Mouse (Mus musculus) embryo, embryonic 11.5 days (tissue): ENCODE results near the gene Rap1gap2.
"Not testable (repeated sequence)": the region's sequence is repeated elsewhere in the genome, so short reads cannot be mapped to it uniquely, and the experiment has no call there.

Source experiments
- DNase-seq: peaks from one replicate; pipeline ENCODE4 v3.0.0-alpha.2; 2012; ENCODE audit warnings: low read depth, low spot score

The Rap1gap2 gene

DNA sequence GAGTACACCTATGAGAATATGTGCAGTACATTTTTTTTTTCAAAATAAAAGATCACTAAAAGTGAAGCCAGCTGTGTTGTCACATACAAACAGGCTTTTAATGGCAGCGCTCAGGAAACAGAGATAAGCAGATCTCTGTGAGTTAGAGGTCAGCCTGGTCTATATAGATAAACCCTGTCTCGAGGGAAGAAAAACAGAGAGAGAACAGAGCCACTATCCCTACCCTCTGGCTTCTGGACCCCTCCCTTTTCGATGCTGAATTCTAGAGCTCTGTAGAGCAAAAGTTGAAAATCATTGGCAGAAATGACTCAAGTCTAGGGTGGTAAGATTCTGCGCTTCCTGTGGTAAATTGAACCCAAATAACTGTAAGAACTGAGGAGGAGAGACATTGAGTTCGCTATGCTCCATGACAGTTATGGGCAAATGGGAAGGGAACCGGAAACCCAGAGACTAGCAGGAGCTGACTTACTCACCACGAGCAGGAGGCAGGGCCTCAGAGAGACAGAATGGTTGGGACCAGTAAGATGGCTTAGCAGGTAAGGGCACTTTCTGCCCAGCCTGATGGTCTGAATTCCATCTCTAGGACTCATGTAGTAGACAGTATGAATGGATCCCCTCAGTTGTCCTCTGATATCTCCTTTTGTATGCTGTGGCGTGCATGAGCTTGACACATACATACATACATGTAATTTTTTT lies 11.4 kb upstream of the Rap1gap2 start:
- DNase-seq: no peak

DNA sequence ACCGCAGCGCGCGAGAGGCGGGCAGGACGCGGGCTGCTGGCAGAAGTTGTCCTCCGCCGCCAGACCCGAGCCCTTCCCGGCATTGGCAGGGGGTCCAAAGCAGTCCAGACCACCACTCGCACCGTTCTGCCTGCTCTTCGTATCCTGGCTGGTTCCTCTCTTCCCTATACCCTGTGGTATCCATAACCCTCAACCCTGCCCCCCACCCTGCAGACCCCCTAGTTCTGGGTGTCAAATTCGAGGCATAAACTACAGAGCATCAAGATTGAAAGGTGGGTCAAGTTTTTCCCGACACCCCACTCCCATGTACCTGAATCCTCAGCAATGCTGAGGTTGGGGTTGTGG lies 9.2 kb upstream of the Rap1gap2 start:
- no peak for DNase-seq

DNA sequence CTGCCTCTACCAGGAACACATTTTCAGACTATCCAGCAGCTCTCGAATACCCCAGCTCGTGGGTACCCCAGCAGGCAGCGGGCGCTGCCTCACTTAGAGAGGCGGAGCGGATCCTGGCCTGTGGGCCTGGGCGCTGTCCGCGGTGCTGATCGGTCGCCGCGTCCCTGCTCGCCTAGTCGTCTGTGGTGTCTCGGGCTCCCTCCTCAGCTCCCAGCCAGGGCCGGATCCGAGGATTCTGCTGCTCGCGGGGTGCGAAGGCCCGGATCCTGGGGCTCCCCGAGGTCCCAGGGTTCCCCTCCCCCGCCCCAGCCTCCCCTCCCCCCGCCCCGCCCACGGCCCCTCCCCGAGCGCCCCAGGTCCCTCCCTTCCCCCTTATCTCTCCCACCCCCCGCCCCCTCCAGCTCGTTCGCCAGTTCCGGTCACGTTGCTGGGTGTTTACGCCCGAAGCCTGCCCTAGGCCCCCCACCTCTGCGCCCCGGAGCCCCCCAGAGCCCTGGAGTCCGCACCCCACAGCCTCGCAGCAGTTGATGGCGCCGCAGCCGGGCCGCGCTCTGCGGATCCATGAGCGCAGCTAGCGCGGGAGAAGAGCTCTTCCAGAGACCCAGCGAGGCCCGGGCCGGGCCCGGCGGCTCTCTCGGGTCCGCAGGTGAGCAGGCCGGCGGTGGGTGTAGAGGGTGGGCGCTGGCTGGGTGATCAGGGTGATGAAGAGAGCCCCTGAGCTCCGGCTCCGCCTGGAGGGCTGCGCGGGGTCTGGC lies 8.7 kb upstream of the Rap1gap2 start, which contains the start of gene Ccdc92b:
Ccdc92b (plus strand) TSS at position 405 of the 755 bp plus-strand sequence.
- DNase-seq: peak; percentile 81

DNA sequence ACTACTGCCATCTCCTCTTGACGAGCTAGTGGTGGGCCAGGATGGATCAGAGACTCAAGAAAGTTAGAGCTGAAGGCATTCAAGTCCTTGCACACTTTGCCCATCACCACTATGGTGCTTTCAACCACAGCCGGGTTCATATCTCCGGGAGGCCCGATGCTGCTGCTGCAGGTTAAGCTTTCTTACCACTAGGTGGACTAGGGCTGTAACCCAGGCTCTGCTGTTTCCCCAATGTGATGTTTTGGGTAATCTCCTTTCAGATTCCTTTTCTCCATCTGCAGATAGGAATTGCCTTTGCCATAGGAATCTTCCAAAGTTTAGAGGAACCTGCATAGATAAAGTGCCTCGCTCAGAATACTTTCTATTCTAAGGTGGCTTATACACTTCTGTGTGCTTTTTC lies 4.9 kb upstream of the Rap1gap2 start:
- DNase-seq: no peak

DNA sequence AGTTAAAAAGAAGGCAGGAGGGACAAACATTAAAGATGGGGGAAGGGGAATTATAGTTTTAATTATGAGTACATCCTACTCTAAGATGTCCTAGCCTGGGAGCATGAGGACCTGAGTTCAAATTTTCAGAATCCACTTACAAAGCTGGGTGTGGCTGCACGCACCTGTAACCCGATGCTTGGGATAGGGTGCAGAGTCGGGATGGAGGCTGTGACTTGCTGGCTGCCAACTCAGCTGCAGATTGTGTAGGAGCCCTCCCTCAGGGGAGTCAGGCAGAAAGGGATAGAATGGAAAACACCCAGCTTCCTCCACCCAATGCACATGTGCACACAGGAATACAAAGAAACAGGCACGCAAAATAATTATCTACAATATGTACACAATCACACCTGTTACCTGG lies 2.7 kb upstream of the Rap1gap2 start:
- no peak for DNase-seq

DNA sequence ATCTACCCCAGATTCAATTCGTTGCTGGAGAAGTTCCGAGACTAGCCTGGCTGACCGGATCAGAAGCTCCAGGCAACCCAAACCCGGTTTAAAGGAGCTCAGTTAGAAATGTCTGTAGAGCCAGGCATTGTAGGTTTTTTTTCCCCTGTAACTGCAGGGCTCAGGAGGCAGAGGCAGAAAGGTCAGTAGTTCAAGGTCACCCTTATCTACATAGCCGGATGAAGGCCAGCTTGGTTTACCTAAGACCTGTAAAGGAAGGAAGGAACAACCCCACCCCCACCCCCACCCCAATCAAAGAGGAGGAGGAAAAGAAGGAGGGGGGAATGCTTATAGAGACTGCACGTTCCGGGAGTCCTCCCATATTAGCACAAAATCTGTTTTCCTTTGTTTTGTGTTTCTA lies 722 bp upstream of the Rap1gap2 start:
- no peak for DNase-seq

DNA sequence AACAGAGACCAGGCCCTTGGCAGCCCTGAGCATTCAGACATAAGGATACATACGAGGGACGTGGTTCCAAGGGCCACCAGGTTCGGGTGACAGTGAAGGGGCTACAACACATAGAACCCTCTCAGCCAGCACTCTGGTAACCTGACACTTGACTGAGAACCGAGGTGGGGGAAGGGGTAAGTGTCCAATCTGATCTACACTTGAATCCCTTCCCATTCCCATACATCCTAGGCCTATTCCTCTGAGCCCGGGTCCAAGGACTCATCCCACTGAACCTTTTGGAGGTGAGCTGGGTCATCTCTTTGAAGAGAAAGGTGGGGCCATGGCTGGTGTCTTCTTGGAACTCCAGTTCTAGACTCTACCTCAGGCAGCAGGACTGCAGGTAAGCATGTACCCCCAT lies 647 bp downstream of the Rap1gap2 start:
- DNase-seq: no peak

DNA sequence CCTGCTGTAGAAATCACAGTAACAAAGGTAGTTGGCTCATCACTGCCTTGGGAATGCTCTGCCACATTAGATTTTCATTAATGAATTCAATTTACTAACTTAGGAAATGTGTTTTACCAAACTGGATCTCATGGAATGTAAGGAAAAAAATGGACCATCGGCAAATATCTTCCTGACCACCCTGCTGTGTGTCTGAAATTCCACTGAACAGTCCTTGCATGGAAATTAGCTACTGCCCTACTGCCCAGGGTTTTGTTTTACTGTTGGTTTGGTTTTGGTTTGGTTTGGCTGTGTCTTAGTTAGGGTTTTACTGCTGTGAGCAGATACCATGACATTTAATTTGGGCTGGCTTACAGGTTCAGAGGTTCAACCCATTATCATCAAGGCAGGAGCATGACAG lies 8.4 kb downstream of the Rap1gap2 start:
- no peak for DNase-seq

DNA sequence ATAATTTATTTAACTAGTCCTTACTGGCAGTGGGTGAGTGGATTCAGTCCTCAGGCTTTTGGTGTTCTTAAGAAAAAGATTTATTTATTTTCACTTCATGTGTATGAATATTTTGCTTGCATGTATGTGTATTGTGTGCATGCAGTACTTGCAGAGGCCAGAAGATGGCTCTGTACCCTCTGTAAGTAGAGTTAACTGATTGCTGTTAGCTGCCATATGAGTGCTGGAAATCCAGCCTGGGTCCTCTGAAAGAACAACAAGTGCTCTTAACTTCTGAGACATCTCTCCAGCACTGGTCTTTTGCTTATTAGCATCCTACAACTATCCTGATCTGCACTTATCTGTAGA lies 12.8 kb downstream of the Rap1gap2 start:
- DNase-seq: no peak

DNA sequence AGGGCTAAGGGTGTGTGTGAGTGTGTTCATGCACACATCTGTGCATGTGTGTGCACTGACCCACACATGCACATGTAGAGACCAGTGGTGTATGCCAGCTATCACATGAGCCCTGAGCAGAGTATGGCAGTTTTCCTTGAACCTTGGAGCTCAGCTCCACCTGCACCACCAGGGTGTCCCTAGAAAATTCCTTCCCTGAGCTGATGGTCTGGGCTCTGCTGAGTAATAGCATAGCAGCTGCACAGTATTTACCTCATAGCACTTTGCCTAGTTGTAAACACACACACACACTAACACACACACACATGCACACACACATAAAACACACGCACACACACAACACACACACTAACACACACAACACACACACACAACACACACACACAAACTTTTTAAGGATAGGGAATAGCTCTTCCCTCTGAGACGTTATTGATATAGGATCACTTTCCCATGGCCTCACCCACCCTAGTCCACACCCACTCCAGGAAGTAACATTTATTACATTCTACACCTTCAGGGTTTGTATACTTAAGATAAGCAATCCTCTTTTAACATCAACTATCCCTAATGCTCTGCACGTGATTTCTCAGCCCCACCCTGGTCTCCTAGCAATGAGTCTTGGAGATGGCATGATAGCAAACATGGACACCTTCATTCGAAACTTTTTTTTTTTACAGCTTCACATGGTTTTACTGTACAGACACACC lies 13.3 kb downstream of the Rap1gap2 start:
- no peak for DNase-seq

DNA sequence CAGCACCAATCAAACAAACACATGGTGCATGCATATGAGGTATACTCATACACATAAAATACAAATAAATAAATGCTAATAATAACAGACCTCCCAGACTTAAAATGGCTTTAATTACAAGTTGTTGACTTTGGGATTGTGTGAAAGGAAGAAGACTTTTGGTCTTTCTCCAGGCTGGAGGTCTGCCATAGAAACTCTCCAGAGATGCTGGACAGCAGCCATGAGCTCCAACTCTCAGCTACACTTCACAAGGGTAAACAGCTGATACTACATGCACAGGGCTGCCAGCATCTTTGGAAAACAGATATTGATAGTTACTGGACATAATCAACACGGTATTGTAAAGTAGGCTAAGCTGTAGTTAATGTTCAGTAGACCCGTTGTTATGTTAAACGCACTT lies 18.5 kb downstream of the Rap1gap2 start:
- DNase-seq: no peak

DNA sequence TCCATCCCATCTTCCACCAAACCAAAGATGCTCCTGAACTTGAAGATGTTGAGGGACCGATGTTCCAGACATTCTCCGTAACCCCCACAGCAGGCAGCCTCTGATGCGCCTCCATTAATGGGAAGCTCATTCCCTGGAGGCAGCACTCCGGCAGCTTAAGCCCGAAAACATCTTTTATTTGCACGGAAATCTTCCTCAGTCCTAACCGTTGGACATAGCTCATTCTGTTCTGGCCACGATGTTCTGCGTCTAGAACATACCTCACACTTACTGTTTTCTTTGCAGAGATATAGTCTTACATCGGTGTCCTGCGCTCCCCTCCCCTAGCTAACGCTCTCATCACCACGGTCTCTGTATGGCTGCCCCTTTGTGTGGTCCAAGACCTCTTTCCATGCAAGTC lies 20.0 kb downstream of the Rap1gap2 start:
- no peak for DNase-seq

DNA sequence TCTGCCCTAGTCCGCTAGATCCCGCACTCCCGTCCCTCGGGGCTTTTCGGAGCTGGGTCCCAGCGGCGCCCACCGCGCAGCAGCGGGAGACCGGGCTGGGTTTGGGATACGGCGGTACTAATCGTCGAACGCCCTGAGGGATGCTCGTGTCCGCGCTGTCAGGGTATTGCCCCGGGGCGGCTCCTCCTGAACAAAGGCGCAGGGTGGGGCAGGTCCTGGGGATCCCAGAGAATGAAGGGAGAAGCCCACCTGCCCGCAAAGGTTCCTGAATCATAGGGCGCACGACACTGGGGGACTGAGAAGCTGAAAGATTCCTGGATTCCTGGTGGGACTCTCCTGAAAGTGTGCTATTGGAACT lies 20.5 kb downstream of the Rap1gap2 start:
- DNase-seq: no peak

DNA sequence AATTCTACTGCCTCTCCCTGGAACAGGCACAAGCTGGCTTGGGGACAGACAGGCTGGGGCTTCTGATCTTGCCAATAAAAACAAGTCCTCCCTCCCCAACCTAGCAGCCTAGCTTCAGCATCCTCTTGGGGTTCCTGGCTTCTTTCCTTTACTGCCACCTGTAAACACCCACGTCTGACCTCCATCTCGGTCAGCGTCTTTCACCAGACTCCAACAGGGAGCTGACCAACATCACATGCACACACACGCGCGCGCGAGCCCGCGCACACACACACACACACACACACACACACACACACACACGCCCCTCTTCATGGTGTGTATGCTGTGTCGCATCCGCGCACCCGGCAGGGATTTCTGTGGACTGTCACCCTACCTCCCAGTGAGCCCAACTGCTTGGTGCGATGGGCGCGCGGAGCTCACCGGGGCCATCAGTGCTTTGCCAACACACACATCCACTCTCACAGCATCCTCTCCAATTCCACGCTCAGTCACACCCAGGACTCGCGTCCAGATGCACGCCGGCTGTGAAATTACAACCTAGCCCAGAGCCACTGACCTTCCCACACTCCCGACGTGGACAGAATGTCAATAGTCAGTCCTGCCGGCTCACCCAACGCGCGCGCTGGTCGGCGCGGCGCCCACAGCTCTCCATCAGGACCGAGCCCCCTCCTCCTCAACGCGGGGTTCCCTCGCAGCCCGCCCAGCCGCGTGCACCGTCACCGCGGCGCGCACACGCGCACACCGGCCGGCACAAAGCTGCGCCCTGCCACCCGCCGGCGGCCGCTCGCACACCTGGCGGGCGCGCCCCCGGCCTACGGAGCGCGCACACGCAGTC lies 21.1 kb downstream of the Rap1gap2 start:
- DNase-seq: no peak

DNA sequence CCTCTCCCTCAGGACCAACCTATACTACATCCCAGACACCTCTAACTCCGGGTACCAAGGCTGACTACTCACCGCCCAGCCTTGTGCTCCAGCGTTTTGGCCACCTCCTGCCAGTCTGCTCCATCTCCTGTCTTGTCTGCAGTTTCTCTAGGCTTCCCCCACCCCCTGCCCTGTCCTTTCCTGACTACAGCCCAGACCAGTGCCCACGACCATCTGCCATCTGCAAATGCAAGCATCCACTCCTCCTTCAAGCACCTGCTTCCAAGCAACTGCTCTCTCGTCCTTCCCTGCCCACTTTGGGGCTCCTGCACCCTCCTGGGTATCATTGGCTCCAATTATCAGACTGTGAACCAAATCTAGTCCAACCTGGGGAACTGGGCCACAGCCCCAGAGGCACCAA lies 24.3 kb downstream of the Rap1gap2 start:
- DNase-seq: no peak

DNA sequence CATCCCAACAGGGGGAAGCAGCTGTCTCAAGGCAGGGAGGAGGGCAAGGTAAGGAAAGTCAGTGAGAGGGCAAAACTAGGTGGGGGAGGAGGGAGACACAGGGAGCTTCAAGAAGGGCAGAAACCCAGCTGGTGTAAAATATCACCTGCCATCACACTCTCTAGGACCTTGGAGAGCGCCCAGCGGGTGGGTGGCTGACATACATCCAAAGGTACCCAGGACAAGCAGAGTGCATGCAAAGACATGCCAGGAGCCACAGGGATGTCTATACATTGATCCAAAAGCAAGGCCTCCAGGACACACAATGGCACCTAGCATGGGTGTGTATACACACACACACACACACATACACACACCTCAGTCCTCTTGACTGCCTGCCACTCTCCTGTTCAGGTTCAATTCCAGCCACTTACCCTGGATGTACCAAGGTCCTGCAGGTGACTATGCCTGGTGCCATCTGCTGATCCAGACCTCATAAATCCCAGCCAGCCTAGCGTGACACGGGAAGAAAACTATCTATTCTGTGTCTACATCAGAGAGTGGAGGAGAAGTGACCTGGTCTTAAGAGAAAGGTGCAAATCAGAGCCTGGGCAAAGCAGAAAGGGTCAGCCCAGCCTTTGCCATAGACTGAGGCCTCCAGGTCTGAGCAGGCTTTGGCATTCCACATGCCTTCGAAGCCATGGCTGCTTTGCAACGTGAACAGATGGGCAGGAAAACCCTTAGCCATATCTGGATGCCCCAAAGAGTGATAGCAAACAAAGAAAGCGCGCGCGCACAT lies 25.6 kb downstream of the Rap1gap2 start:
- DNase-seq: peak; percentile 36

DNA sequence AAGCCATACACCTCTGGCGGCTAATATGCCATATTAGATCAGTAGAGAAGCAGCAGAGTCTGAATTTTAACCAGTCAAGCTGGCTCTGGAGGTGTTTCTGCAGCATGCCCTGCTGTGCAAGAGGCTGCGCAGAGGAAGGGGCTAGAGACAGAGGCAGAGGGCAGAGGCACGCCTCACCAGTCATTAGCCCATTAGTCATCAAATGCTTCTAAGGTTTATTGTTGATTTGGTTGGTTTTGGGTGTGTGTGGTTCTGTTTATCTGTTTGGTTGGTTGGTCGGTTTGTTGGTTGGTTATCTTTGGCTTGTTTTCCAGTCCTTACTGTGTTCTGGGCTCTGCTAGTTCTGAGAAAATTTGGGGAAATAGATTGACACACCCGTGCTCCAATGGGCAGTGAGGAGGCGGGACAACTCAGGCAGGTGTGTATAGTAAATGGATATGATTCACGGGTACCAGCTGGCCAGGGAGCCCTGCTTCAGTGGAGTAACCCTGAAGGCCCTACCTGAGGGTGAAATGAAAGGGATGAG lies 26.8 kb downstream of the Rap1gap2 start:
- DNase-seq: no peak

DNA sequence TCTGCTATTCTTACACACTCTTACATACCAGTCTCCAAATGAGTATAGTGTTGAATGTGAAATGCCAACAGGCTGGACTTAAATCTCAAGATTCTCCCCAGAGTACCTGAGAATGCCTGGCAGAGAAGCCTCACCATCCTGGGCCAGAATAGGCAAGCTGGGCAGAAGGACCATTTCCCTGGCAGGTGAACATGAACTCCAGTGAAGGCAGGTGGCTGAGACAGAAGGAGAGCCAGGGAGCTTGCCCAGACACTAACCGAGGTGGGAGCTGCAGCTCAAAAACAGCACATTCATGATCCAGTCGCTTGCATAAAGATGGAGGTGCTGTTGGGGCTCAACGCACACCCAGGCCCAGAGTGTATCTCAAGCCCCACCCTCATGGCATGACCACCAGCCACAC lies 28.3 kb downstream of the Rap1gap2 start:
- DNase-seq: no peak

DNA sequence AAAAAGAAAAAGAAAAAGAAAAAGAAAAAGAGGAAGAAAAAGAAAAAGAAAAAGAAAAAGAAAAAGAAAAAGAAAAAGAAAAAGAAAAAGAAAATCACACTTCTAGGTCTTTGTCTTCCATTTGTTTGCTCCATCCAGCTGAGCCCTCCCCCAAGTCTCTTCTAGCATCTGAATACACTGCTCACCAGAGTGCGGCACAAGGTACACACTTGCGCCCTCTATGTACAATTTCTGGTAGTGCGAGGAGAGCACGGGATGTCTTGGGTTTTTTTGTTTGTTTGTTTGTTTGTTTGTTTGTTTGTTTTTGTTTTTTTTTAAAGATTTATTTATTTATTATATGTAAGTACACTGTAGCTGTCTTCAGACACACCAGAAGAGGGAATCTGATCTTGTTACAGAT lies 29.4 kb downstream of the Rap1gap2 start:
- DNase-seq: not testable (repeated sequence)

DNA sequence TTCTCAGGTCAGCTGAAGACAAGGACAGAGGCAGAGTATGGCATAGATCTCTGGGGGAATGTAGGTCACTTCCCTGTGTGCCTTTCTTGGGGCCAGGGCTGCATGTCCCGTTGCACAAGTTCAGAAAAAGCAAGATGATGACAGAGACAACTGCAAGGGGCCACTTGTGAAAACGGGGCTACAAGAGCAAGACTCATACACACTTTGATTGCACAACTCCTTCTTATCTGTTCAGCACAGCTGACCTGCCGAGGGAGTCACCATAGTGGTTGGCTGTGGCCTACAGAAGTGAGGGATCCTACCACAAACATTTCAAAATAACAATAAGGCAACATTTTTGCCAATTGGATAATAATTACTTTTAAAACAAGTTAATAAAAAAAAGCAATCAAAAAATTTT lies 33.6 kb downstream of the Rap1gap2 start:
- DNase-seq: no peak

DNA sequence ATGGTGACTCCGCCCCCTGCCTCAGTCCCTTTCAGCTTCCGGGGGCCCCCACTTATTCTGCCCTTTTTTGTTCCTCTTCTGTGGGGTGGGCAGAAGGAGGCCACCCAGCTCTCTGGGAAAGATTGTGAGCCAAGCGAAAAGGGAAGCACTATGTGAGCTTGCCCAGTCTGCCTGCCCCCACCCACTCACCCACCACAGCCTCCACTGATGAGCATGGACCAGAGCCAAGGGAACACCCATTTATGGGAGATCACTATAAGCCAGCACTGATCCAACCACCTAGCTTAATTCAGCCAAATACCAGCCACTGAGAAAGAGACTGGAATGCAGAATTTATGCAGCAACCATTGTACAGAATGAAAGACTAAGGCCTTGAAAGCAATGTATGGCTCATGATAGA lies 34.8 kb downstream of the Rap1gap2 start:
- no peak for DNase-seq
